Mouse (Mus musculus) midbrain, embryonic 10.5 days (tissue): ENCODE data around the gene Trim80. TPM values are rescaled to one million over a fixed set of nuclear protein-coding genes. Genes with fewer than 3 reads are reported as not detected.
A peak's percentile ranks its signal among the peaks of the same experiment; 100 is the strongest.
"Not testable (repeated sequence)": the region's sequence is repeated elsewhere in the genome, so short reads cannot be mapped to it uniquely, and the experiment has no call there.

Experiments used
- DNase-seq: peaks from one replicate; pipeline ENCODE4 v3.0.0-alpha.2; 2017; ENCODE audit warnings: low spot score
- H3K27ac ChIP-seq: fragments of 300-500 bp; sonication (generic); replicated peaks from 2 replicates; pipeline ENCODE4 v1.5.1; 2016; ENCODE audit warnings: mild to moderate bottlenecking
- H3K27me3 ChIP-seq: fragments of 300-500 bp; sonication (generic); 2 replicates; pipeline ENCODE4 v1.6.1; 2016; ENCODE audit warnings: low read depth, mild to moderate bottlenecking; ENCODE audit not compliant: poor library complexity, severe bottlenecking
- H3K36me3 ChIP-seq: fragments of 300-500 bp; sonication (generic); 2 replicates; pipeline ENCODE4 v1.6.1; 2016; ENCODE audit warnings: mild to moderate bottlenecking, moderate library complexity
- H3K4me1 ChIP-seq: fragments of 300-500 bp; sonication (generic); 2 replicates; pipeline ENCODE4 v1.6.1; 2016
- H3K4me3 ChIP-seq: fragments of 300-500 bp; sonication (generic); 2 replicates; pipeline ENCODE4 v1.5.1; 2016; ENCODE audit warnings: mild to moderate bottlenecking, moderate library complexity
- H3K9me3 ChIP-seq: fragments of 300-500 bp; sonication (generic); replicated peaks from 2 replicates; pipeline ENCODE4 v1.6.1; 2016; ENCODE audit warnings: mild to moderate bottlenecking
- WGBS: fragments of 180-500 bp; shearing (Covaris S2); methylation state at CpG from one replicate; pipeline ENCODE4 v1.1.7; 2016; 5-methylcytosine and 5-hydroxymethylcytosine counted together
- polyA plus RNA-seq: library from polyadenylated mRNA; unstranded; fragments of >200 nt; fragmentation: Nextera tagmentation; extraction: Ambion mirVana; gene quantifications from 2 replicates; pipeline ENCODE4 v1.2.1, GENCODE M21; 2016

Gene Trim80
- polyA plus RNA-seq, 1 experiment from 2014 or later, result 0.14 TPM

GRCm38 (mm10) chr11:115475758-115476237 is 35.5 kb downstream of the Trim80 start:
- Histone ChIP-seq H3K9me3 (no peaks in the 10 kb centered on the region), H3K4me1 (peaks cover 40% of the 10 kb centered on the region), H3K27me3 (no peaks in the 10 kb centered on the region), H3K4me3 (peak overlapping the region; percentile 90), H3K36me3 (peaks cover 3% of the 10 kb centered on the region; the same call in 1 of the 2 replicates), H3K27ac (peak overlapping the region; percentile 87)
- WGBS, result 4% methylated on average over 28 of the region's 28 CpGs
- DNase-seq, result no peak

GRCm38 (mm10) chr11:115476630-115477029 is 36.3 kb downstream of the Trim80 start:
- H3K36me3 ChIP-seq, H3K27ac ChIP-seq, H3K9me3 ChIP-seq, H3K27me3 ChIP-seq, DNase-seq: not testable (repeated sequence)
- H3K4me1 ChIP-seq, result peaks cover 40% of the 10 kb centered on the region
- 86% methylated on average over 4 of the region's 4 CpGs for WGBS
- peak overlapping the region; percentile 90 for H3K4me3 ChIP-seq

DNA sequence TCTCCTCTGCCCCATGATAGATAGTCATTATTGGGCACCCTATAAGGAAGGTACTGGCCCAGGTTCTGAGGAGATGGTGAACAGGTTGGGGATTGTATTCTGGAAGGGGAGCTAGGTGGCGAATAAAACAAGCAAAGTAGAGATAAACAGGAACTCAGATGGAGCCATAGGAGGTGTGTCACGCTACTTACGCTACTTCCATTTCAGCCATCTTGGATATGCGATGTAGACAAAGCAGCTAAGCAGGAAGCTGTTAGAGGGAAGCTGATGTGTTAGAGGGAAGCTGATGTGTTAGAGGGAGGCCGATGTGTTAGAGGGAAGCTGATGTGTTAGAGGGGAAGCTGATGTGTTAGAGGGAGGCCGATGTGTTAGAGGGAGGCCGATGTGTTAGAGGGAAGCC is 37.0 kb downstream of the Trim80 start:
- not testable (repeated sequence) for DNase-seq, H3K27me3 ChIP-seq, H3K9me3 ChIP-seq, H3K36me3 ChIP-seq, H3K27ac ChIP-seq, H3K4me3 ChIP-seq
- peaks cover 40% of the 10 kb centered on the region for H3K4me1 ChIP-seq
- 89% methylated on average over 7 of the region's 7 CpGs for WGBS

DNA sequence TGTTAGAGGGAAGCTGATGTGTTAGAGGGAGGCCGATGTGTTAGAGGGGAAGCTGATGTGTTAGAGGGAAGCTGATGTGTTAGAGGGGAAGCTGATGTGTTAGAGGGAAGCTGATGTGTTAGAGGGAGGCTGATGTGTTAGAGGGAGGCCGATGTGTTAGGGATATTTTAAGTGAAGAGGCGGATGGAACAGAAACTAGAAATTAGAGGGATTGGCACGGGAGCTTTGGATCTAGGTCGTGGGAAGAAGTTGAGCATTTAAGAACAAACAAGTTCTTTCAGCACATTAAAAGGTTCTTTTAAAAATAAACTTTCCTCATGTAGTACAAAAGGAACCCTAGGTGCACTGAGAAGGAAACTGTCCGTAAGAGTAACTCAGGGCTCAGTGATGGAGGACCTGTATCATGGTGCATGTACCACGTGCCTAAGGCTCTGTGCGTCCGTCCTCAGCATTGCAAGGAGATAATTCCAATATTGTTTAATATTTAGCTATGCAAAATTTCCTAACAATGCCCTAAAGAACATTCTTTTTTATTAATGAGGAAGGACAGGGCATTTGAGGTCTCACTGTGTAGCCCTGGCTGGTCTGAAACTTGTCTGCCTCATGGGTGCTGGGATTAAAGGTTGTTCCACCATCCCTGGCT is 38.1 kb downstream of the Trim80 start:
- WGBS, result 89% methylated on average over 9 of the region's 9 CpGs

DNA sequence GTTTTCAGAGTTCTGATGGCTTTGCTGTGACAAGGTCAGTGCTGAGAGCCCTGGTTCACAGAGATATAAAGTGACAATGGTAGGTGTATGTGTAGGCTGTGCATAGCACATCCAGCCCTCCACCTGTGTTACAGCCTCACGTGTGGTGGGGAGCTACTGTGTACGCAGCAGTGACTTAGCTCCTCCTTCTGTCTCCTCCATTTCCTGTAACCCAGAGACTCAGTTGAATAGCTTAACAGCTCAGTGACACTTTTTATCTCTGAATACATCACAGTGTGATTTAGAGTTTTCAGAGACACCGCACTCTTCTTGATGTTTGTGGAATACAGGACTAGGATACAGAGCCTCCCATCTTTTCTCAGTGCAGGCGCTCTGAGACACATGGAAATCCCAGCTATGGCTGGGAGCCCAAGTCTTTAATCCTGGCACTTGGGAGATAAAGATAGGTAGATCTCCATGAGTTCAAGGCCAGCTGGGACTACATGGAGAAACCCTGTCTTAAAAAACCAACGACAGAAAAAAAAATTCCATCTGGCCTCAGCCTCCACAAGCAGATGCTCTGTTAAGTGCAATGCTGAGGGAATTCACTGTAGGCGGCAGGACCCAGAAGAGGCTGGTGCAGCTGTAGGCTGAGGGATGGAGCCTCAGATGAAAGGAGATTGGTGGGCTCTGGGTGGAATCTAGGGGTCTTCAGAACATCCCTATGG is 41.4 kb downstream of the Trim80 start:
- no peak overlapping the region for H3K4me3 ChIP-seq
- peaks cover 3% of the 10 kb centered on the region; the same call in 1 of the 2 replicates for H3K36me3 ChIP-seq
- peaks cover 25% of the 10 kb centered on the region for H3K4me1 ChIP-seq
- WGBS, result 86% methylated on average over 6 of the region's 6 CpGs
- H3K9me3 ChIP-seq, result no peaks in the 10 kb centered on the region
- DNase-seq, result no peak
- no peaks in the 10 kb centered on the region for H3K27me3 ChIP-seq
- H3K27ac ChIP-seq, result no peak overlapping the region

More for the DNA sequence above, 38.1 kb downstream of the Trim80 start:
- no peaks in the 10 kb centered on the region for H3K9me3 ChIP-seq
- no peaks in the 10 kb centered on the region for H3K27me3 ChIP-seq
- peaks cover 39% of the 10 kb centered on the region for H3K4me1 ChIP-seq
- H3K4me3 ChIP-seq, result no peak overlapping the region
- H3K27ac ChIP-seq, result no peak overlapping the region
- H3K36me3 ChIP-seq, result peaks cover 3% of the 10 kb centered on the region; the same call in 1 of the 2 replicates
- DNase-seq, result no peak

GRCm38 (mm10) chr11:115483278-115483677 is 42.9 kb downstream of the Trim80 start:
- DNase-seq, result no peak
- no peak overlapping the region for H3K4me3 ChIP-seq
- no peaks in the 10 kb centered on the region for H3K27me3 ChIP-seq
- H3K9me3 ChIP-seq, result no peaks in the 10 kb centered on the region
- H3K36me3 ChIP-seq, result peaks cover 3% of the 10 kb centered on the region
- 75% methylated on average over 11 of the region's 11 CpGs for WGBS
- peaks cover 18% of the 10 kb centered on the region for H3K4me1 ChIP-seq
- H3K27ac ChIP-seq, result no peak overlapping the region

DNA sequence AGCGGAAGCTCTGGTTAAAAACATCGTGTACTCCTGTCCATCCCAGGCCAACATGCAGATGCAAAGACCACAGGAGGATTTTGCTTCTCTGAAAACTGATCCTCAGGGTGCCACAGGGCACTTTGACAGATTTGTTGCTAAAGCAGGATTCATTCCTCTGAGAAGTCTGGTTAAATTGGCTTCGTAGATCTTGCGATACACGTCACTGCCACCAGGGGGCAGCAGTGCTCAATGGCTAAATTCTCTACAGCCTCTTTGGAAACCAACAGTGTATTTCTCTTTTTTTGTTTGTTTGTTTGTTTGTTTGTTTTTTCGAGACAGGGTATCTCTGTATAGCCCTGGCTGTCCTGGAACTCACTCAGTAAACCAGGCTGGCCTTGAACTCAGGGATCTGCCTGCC is 43.4 kb downstream of the Trim80 start:
- peaks cover 18% of the 10 kb centered on the region for H3K4me1 ChIP-seq
- H3K27ac ChIP-seq, result no peak overlapping the region
- no peak overlapping the region for H3K4me3 ChIP-seq
- no peaks in the 10 kb centered on the region for H3K9me3 ChIP-seq
- no peaks in the 10 kb centered on the region for H3K27me3 ChIP-seq
- peaks cover 6% of the 10 kb centered on the region for H3K36me3 ChIP-seq
- 18% methylated on average over 6 of the region's 6 CpGs for WGBS
- peak; percentile 69 for DNase-seq

DNA sequence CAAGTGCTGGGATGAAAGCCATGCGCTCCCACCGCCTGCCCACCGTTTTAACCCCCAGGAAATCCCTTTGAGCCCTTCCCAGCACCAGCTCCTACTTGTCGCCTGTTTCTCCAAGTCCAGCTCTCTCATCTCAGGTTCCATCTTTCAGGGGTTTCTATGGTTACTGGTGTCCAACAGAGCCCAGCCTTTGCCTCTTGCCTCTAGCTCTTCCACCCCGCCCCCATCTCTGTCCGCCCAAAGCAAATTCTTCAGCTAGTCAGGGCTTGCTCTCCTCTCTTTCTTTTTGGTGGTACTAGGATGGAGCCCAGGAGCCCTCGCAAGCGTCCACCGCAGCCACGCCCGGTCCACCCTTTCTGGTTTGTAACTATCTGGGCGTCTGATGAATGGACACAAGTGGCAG is 44.8 kb downstream of the Trim80 start:
- Histone ChIP-seq H3K4me3 (peak overlapping the region; percentile 23; the same call in 1 of the 2 replicates), H3K9me3 (no peaks in the 10 kb centered on the region), H3K36me3 (peaks cover 16% of the 10 kb centered on the region), H3K27ac (peak overlapping the region; percentile 64), H3K27me3 (no peaks in the 10 kb centered on the region), H3K4me1 (peaks cover 25% of the 10 kb centered on the region)
- DNase-seq, result peak; percentile 67
- WGBS, result 37% methylated on average over 12 of the region's 12 CpGs

DNA sequence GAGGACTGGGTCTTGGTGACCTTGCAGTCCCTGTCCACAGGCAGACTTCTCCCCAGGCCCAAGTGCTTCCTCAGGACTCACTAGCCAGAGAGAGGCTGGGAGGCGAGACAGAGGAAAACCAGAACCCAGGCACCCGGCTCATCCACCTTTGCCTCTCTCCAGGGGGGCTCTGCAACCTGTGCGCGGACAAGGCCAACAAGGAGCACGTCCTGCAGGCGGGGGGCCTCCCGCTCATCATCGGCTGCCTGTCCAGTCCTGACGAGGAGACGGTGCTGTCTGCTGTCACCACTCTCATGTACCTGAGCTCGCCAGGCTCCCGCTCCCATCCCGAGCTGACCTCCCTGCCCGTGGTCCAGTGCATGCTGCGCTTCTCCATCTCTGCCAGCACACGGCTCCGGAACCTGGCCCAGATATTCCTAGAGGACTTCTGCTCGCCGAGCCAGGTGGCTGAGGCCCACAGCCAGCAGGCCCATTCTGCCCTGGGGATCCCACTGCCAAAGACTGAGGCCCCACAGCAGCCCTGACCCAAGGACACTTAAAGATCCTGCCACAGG is 48.3 kb downstream of the Trim80 start:
- Histone ChIP-seq H3K4me1 (peaks cover 48% of the 10 kb centered on the region), H3K9me3 (no peaks in the 10 kb centered on the region), H3K27ac (no peak overlapping the region), H3K36me3 (peaks cover 16% of the 10 kb centered on the region), H3K27me3 (peaks cover 8% of the 10 kb centered on the region; the same call in 1 of the 2 replicates), H3K4me3 (no peak overlapping the region)
- WGBS, result 85% methylated on average over 19 of the region's 19 CpGs
- DNase-seq, result no peak

DNA sequence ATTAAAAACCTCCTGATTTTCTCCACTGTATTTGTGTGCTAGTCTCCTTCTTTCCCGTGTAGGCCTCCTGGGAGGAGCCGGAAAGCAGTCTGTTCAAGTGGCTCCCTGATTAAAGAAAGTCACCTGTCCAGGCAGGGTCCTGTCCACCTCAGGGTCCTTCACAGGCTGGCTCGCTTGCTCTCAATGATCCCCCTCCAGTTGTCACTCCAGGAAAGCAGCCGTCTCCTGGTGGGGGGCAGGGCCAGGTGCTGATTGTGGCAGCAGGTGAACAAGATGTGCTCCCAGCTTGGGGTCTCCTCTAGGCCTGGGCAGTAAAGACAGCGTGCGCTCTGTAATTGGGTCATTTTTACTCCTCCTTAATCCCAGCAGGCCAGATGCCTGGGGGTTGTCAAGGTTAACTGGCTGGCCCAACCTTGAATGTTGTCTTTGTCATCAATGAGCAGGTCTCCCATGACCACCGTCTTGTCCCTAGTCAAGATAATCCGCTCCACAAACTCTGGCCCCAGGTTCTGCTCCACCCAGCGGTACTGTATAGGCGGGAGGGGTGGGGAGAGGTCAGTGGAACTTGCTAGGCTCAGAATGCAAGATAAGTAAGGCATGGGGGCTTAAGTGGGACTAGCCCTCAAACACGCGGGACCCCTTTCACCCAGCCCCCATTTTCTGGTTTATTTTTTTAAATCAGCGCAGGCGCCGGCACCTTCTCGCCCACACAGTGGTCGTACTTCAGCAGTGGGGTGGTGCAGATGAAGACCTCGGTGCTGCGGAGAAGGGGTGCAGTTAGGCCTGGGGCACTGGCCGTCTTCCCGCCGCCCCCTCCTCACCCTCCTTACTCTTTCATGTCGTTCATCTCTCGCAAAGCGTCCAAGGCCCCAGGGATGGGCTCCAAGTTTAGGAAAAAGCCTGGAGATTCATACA is 50.4 kb downstream of the Trim80 start:
- peak; percentile 47 for DNase-seq
- 28% methylated on average over 25 of the region's 25 CpGs for WGBS
- Histone ChIP-seq H3K27ac (peak overlapping the region; percentile 90), H3K9me3 (no peaks in the 10 kb centered on the region), H3K4me1 (peaks cover 36% of the 10 kb centered on the region), H3K36me3 (peaks cover 16% of the 10 kb centered on the region), H3K4me3 (peak overlapping the region; percentile 81), H3K27me3 (peaks cover 8% of the 10 kb centered on the region; the same call in 1 of the 2 replicates)

DNA sequence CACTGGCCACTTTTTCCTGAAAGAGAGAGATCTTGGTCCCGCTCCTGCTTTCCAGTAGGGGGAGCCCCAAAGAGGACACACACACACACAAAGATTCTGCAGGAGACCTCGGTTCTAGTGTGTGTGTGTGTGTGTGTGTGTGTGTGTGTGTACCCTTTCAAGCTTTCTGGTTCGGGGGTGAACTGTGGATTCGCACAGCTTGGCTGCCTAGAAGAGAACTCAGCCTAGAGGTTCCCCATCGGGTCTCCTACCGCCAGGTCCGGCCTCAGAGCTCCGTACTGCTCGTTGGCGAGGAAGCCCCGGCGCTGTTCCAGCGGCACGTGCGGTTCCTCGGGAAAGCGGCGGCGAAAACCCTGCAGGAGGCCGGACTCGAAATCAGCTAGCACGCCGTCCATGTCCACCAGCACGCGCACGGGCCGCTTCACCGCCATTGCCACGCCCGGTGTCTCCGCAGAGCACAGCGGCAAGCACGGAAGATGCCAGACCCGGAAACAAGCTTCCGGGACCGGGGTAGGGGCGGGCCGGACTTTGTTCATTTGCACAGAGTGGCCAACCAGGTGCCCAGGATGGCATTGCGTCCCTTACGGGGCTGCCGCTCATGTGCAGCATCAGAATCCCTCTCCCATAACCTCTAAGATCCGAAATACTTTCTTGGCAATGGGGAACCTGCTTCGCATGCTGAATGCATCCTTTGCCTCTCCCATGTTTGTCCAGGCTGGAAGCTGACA is 51.2 kb downstream of the Trim80 start, which contains the start of gene Nt5c:
Gene Nt5c (minus strand): TSS at position 507 of the 728 bp plus-strand sequence.
- peak; percentile 85 for DNase-seq
- Histone ChIP-seq H3K27me3 (peaks cover 8% of the 10 kb centered on the region; the same call in 1 of the 2 replicates), H3K4me3 (peak within 1 kb of the TSS; percentile 81), H3K9me3 (no peaks in the 10 kb centered on the region), H3K27ac (peak within 1 kb of the TSS; percentile 90), H3K4me1 (peaks cover 32% of the 10 kb centered on the region), H3K36me3 (peaks cover 19% of the 10 kb centered on the region)
- WGBS, result under 1% methylated on average over 43 of the region's 43 CpGs
